Mouse (Mus musculus): ENCODE measurements around the gene Fasl. TPM values are rescaled to one million over a fixed set of nuclear protein-coding genes. Genes with fewer than 3 reads are reported as not detected.

Gene Fasl
- total RNA-seq, 2 experiments from 2014 or later, result 0.28 TPM; not detected in 1

- Histone ChIP-seq H3K27ac (no peak overlapping the region), H3K4me3 (no peak overlapping the region)
- no peak for DNase-seq (ENCODE audit: low spot score in 2 of 2)
- no peak for TF ChIP-seq CTCF (conservative IDR thresholded peaks at IDR 0.05)
These were observed 6.7 kb downstream of the Fasl start for GRCm38 (mm10) chr1:161781594-161781993.

GRCm38 (mm10) chr1:161779057-161779456, 9.2 kb downstream of the Fasl start:
- Histone ChIP-seq H3K27ac (no peak overlapping the region), H3K4me3 (no peak overlapping the region)
- no peak for TF ChIP-seq CTCF (conservative IDR thresholded peaks at IDR 0.05)
- DNase-seq (ENCODE audit: low spot score in 2 of 2), result no peak

GRCm38 (mm10) chr1:161775151-161775550, 13.1 kb downstream of the Fasl start:
- Histone ChIP-seq H3K4me3 (no peak overlapping the region), H3K27ac (no peak overlapping the region)
- no peak for DNase-seq (ENCODE audit: low spot score in 2 of 2)
- no peak for TF ChIP-seq CTCF (conservative IDR thresholded peaks at IDR 0.05)

- DNase-seq (ENCODE audit: low spot score in 2 of 2), result no peak
- Histone ChIP-seq H3K27ac (no peak overlapping the region), H3K4me3 (no peak overlapping the region)
- TF ChIP-seq CTCF (conservative IDR thresholded peaks at IDR 0.05), result no peak
These were observed 17.0 kb downstream of the Fasl start for GRCm38 (mm10) chr1:161771293-161771692.

- H3K4me3 ChIP-seq, result no peak overlapping the region
- no peak for DNase-seq (ENCODE audit: low spot score in 2 of 2)
- TF ChIP-seq CTCF (conservative IDR thresholded peaks at IDR 0.05), result no peak
- H3K27ac ChIP-seq, result no peak overlapping the region
These were observed 19.0 kb downstream of the Fasl start for GRCm38 (mm10) chr1:161769329-161769728.

- H3K4me3 ChIP-seq, result no peak overlapping the region
- no peak for DNase-seq (ENCODE audit: low spot score in 2 of 2)
- TF ChIP-seq CTCF (conservative IDR thresholded peaks at IDR 0.05), result no peak
- no peak overlapping the region for H3K27ac ChIP-seq
These were observed 21.2 kb downstream of the Fasl start for GRCm38 (mm10) chr1:161767101-161767524.

GRCm38 (mm10) chr1:161766656-161767055, 21.6 kb downstream of the Fasl start:
- no peak for DNase-seq (ENCODE audit: low spot score in 2 of 2)
- no peak for TF ChIP-seq CTCF (conservative IDR thresholded peaks at IDR 0.05)
- no peak overlapping the region for H3K27ac ChIP-seq
- H3K4me3 ChIP-seq, result no peak overlapping the region

GRCm38 (mm10) chr1:161765932-161766331, 22.4 kb downstream of the Fasl start:
- no peak overlapping the region for H3K4me3 ChIP-seq
- no peak for TF ChIP-seq CTCF (conservative IDR thresholded peaks at IDR 0.05)

GRCm38 (mm10) chr1:161764964-161765363, 23.3 kb downstream of the Fasl start:
- TF ChIP-seq CTCF (conservative IDR thresholded peaks at IDR 0.05), result no peak
- DNase-seq (ENCODE audit: low spot score in 2 of 2), result no peak
- no peak overlapping the region for H3K27ac ChIP-seq
- H3K4me3 ChIP-seq, result no peak overlapping the region

More at GRCm38 (mm10) chr1:161765932-161766331, 22.4 kb downstream of the Fasl start:
- no peak for DNase-seq (ENCODE audit: low spot score in 2 of 2)
- H3K27ac ChIP-seq, result no peak overlapping the region

GRCm38 (mm10) chr1:161761556-161761955, 26.7 kb downstream of the Fasl start:
- no peak overlapping the region for H3K4me3 ChIP-seq
- H3K27ac ChIP-seq, result no peak overlapping the region
- no peak for DNase-seq (ENCODE audit: low spot score in 2 of 2)
- no peak for TF ChIP-seq CTCF (conservative IDR thresholded peaks at IDR 0.05)

GRCm38 (mm10) chr1:161756547-161756946, 31.7 kb downstream of the Fasl start:
- no peak for TF ChIP-seq CTCF (conservative IDR thresholded peaks at IDR 0.05)
- Histone ChIP-seq H3K27ac (no peak overlapping the region), H3K4me3 (no peak overlapping the region)
- no peak for DNase-seq (ENCODE audit: low spot score in 2 of 2)

GRCm38 (mm10) chr1:161751311-161751710, 37.0 kb downstream of the Fasl start:
- H3K4me3 ChIP-seq, result no peak overlapping the region
- H3K27ac ChIP-seq, result no peak overlapping the region
- TF ChIP-seq CTCF (conservative IDR thresholded peaks at IDR 0.05), result no peak
- no peak for DNase-seq (ENCODE audit: low spot score in 2 of 2)

GRCm38 (mm10) chr1:161750471-161751041, 37.7 kb downstream of the Fasl start:
- TF ChIP-seq CTCF (conservative IDR thresholded peaks at IDR 0.05), result no peak
- no peak overlapping the region for H3K4me3 ChIP-seq
- no peak for DNase-seq (ENCODE audit: low spot score in 2 of 2)
- H3K27ac ChIP-seq, result no peak overlapping the region

GRCm38 (mm10) chr1:161748685-161749084, 39.6 kb downstream of the Fasl start:
- no peak overlapping the region for H3K27ac ChIP-seq
- DNase-seq (ENCODE audit: low spot score in 2 of 2), result no peak
- TF ChIP-seq CTCF (conservative IDR thresholded peaks at IDR 0.05), result no peak
- H3K4me3 ChIP-seq, result no peak overlapping the region

Data from layer of hippocampus, adult 2 months (tissue).